Mouse (Mus musculus) erythroblast, embryonic 14.5 days (primary cell): Measurements from ENCODE around the gene Bend4. TPM values are rescaled to one million over a fixed set of nuclear protein-coding genes. Genes with fewer than 3 reads are reported as not detected.

Experiments
- H3K27me3 ChIP-seq: 2 replicates; pipeline ENCODE4 v1.6.1; 2012; ENCODE audit warnings: inconsistent platforms; ENCODE audit not compliant: control insufficient read depth
- H3K36me3 ChIP-seq: 2 replicates; pipeline ENCODE4 v1.6.1; 2012; ENCODE audit warnings: mild to moderate bottlenecking, inconsistent platforms; ENCODE audit not compliant: control insufficient read depth
- H3K4me1 ChIP-seq: 2 replicates; pipeline ENCODE4 v1.6.1; 2012; ENCODE audit warnings: inconsistent platforms; ENCODE audit not compliant: control insufficient read depth
- H3K4me3 ChIP-seq: replicated peaks from 2 replicates; pipeline ENCODE3; 2012; ENCODE audit warnings: moderate library complexity, mild to moderate bottlenecking, inconsistent platforms
- H3K9me3 ChIP-seq: 2 replicates; pipeline ENCODE4 v1.6.1; 2012; ENCODE audit warnings: low read length, inconsistent platforms, mixed read lengths; ENCODE audit not compliant: control insufficient read depth
- GATA1 ChIP-seq: IDR thresholded peaks from 2 replicates; pipeline ENCODE4 v1.6.1; 2012; ENCODE audit warnings: low read length, inconsistent platforms, mixed read lengths
- TAL1 ChIP-seq: IDR thresholded peaks from 3 replicates; pipeline ENCODE4 v1.6.1; 2012; ENCODE audit warnings: low read length, inconsistent platforms, mixed read lengths
- polyA plus RNA-seq: library from polyadenylated mRNA; stranded (reverse); fragments of >175 nt; gene quantifications from 2 replicates; pipeline ENCODE4 v1.2.3, GENCODE M21; 2012

Bend4 gene
- polyA plus RNA-seq, 1 experiment: under 0.01 TPM

DNA sequence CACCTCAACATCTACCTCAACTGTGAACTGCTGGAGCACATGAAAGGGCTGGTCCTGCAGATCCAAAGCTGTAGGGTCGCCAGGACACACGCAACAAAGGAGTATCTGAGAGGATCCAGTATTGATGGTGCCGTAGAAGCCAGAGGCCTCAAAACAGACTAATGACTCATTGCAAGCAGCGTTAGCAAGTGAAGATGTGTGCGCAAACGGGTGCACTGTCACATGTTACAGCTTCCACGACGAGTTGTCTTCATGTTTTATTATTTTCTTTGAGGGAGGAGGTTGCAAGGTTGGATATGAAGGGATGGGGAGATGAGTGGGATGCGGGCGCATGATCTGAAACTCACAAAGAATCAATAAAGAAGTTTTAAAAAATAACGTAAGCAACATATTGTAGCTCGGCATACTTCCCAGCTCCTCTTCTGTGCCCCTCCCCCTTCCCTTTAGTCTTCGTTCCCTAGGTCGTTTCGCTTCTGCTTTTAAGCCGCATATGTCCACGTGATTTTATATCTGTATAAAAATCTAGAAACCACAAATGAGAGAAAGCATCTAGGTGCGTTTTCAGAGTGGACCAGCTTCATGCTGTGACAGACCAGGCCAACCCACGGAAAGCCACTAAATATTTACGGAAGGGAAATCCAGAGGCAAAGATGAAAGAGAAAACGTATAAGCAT is 22.0 kb upstream of the Bend4 start:
- Histone ChIP-seq H3K4me3 (no peak overlapping the region), H3K36me3 (no peaks in the 10 kb centered on the region), H3K27me3 (no peaks in the 10 kb centered on the region), H3K9me3 (no peaks in the 10 kb centered on the region), H3K4me1 (no peaks in the 10 kb centered on the region)
- TF ChIP-seq GATA1 (no peak), TAL1 (no peak)

DNA sequence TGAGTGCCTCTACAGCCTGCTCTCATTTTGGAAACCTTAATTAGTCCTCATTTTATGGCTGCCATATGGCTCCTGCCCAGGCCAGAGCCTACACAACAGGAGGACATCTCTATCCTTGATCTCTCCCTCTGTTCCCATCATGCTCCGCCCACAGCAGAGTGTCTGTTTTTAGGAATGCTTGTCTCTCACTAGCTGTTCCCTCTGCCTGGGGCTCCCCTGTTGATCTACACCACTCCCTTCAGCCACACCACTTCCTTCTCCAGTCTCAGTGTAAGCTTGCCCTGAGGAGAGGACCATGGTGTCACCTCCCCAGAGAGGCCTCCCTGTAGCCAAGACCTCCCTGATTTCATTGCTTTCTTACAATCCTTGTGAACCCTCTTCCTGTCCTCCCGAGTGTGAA is 18.4 kb upstream of the Bend4 start:
- H3K36me3 ChIP-seq: no peaks in the 10 kb centered on the region
- H3K9me3 ChIP-seq: no peaks in the 10 kb centered on the region
- peaks cover 3% of the 10 kb centered on the region; the same call in 1 of the 2 replicates for H3K27me3 ChIP-seq
- no peaks in the 10 kb centered on the region for H3K4me1 ChIP-seq
- H3K4me3 ChIP-seq: no peak overlapping the region
- TF ChIP-seq GATA1 (no peak), TAL1 (no peak)

DNA sequence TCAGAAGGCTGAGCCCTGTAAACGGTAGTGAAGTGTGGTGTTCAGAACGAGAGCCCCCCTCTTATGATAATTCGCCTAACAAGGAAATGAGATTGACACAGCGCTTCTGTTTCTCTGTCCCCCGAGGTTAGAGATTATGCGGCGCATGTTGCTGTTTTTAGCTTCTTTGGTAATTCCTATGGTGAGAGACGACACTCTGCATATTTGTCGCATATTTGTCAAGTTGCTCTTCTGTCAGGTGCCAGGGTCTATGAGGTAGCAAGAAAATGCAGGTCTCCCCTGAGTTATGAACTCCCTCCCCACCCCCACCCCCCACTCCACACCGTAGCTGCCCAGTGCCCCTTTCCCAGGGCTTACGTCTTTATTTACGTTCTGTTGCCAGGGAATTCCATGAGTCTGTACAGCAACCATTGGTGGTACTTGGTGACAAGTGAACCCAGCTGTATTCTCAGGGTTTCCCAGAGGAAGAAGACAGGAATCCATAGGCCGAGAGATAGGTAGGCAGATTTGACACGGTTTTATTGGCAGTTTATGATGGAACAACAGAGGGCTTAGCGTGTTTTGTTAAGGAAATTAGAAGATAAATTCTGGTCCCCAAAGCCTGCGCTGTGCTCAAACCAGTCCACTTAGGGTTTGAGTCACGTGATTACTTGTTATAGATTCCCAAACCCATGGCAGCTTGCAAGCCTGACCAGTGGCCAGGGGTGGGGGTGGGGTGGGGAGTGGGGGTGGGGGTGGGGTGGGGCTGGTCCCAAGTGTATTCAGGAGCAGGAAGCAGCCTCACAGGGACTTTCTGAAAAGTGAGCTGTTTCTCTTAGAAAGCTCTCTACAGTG is 16.3 kb upstream of the Bend4 start:
- peaks cover 3% of the 10 kb centered on the region; the same call in 1 of the 2 replicates for H3K27me3 ChIP-seq
- H3K4me3 ChIP-seq: no peak overlapping the region
- no peaks in the 10 kb centered on the region for H3K4me1 ChIP-seq
- H3K9me3 ChIP-seq: no peaks in the 10 kb centered on the region
- H3K36me3 ChIP-seq: no peaks in the 10 kb centered on the region
- TF ChIP-seq TAL1: no peak

DNA sequence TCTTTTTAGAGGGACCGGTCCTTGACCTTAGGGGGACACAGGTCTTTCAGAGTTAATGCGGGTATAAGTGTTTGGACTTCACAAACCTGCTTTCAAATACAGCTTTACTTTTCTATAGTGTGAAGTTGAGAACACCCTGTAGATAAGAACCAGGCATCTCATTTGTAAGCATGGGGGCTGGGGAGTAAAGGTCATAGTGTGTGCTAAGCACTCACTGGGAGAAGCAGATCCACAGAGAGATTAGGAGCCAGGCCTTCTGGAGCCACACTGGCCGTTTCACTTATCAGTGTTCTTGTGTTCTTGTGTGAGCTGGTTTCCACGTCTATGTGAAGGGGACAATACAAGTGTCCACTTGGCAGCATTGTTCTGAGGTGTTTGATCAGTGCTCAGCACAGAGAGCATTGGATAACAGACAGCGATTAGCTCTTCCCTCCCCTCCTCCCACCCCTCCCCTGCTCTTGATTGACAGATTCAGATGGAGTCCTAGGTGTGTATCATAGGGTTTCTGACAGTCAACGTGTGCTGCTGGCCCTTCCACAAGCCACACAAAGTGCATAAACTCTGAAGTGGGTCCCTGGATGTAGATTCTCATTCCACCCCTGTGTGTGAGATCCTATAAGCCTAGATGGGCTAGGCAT is 14.8 kb upstream of the Bend4 start:
- Histone ChIP-seq H3K36me3 (no peaks in the 10 kb centered on the region), H3K27me3 (peaks cover 3% of the 10 kb centered on the region; the same call in 1 of the 2 replicates), H3K9me3 (no peaks in the 10 kb centered on the region), H3K4me1 (no peaks in the 10 kb centered on the region), H3K4me3 (no peak overlapping the region)
- no peak for TF ChIP-seq TAL1
- no peak for TF ChIP-seq GATA1

DNA sequence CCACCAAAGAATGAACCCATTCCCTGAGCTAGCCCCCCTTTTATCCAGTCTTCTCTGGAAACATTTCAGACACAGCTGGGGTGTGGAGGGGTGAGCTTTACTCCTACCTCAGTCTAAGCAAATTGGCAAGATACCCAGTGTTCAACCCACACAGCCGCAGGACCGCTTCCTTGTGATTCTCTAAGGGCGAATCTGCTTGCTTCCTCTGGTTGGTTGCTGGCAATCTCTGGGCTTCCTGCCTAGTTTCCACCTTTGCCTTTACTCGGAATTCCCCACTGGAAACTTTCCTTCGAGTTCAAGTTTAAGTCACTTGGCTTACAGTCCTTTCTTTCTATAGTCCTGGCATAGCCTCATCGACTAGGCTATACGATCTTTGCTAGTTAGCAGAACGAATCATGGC is 12.5 kb upstream of the Bend4 start:
- Histone ChIP-seq H3K9me3 (no peaks in the 10 kb centered on the region), H3K36me3 (no peaks in the 10 kb centered on the region), H3K27me3 (peaks cover 3% of the 10 kb centered on the region; the same call in 1 of the 2 replicates), H3K4me3 (no peak overlapping the region), H3K4me1 (no peaks in the 10 kb centered on the region)
- no peak for TF ChIP-seq TAL1
- no peak for TF ChIP-seq GATA1

DNA sequence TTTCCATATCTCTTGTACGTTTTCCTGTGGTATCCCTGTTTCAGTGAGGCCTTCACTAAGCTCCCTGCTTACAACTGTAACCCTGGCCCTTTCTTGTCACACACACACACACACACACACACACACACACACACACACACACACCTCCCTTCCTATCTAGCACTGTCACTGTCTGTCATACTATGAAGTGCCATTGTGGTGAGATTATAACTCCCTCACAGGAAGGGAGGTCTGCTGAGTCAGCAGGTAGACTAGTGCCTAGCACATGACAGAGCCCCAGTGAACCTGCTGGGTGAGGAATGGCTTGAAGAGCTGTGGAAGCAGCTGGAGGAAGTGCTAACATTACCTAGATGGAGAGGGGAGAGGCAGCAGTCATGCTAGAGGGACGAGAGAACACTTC is 9.3 kb upstream of the Bend4 start:
- Histone ChIP-seq H3K4me1 (no peaks in the 10 kb centered on the region; the same call in 1 of the 2 replicates), H3K36me3 (no peaks in the 10 kb centered on the region), H3K9me3 (no peaks in the 10 kb centered on the region), H3K4me3 (no peak overlapping the region), H3K27me3 (no peaks in the 10 kb centered on the region)
- no peak for TF ChIP-seq GATA1
- TF ChIP-seq TAL1: no peak

DNA sequence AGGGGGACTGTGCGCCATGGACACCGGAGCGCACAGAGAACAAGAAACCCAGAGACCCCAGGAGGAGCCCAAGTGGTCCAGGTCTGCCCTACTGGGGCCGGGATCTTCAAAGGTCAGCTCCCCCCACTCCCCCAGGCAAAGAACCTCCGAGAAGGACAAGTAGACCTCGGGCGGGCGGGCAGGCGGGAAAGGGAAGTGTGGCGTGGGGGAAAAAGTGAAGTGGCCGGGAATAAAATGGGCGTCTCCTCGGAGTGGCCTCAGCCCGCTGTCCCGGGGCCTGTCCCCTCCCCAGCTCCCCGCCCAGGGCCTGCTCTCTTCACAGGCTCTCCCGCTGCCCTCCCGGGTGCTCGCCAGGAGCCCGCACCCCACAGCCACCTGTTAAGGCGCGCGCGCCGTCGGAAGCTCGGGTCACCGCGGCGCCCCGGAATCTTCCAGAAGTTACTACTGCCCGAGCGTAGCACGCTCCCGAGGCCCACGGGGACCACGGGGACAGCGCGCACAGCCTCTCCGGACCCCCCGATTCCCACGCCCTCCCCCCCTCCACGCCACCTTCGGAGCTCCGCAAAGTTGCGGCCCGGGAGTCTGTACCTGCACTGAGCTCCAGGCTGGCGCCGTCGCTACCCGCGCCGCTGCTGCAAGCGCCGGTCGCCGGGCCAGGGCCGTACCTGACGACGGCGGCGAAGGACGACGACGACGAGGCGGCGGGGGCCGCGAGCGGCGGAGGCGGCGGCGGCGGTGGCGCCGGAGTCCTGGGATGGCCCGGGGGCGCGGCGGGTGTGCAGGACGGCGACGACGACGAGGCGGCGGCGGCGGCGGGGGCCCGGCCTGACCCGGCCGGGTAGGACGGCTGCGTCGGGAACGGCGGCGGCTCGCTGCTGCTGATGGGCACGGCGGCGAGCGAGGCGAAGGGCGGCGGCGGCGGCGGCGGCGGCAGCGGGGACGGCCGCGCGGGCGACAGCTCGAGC is 1.4 kb downstream of the Bend4 start:
- Histone ChIP-seq H3K4me3 (peak overlapping the region; percentile 57), H3K4me1 (peaks cover 8% of the 10 kb centered on the region), H3K9me3 (no peaks in the 10 kb centered on the region; the same call in 1 of the 2 replicates), H3K27me3 (peaks cover 59% of the 10 kb centered on the region), H3K36me3 (no peaks in the 10 kb centered on the region)
- TF ChIP-seq GATA1 (no peak), TAL1 (no peak)

DNA sequence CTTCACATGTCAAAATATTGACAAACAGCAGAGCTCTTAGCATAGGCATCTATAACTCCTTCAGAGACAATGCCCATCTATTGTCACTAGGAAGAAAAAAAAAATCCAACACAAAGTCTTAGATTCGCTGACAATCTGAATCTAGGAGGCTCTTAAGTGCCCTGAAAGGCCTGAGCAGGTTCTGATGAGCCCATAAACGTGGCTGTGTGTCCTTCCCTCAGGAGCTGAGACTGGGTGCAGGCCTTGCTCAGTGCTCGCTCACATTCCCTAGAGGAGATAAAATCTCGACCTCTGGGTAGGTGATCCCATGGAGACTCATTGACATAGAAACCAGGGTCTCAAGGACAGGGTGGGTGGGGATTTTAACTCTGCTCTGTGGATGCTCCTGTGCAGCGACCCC is 2.1 kb downstream of the Bend4 start:
- Histone ChIP-seq H3K4me1 (peaks cover 8% of the 10 kb centered on the region), H3K4me3 (no peak overlapping the region), H3K27me3 (peaks cover 59% of the 10 kb centered on the region), H3K9me3 (no peaks in the 10 kb centered on the region; the same call in 1 of the 2 replicates), H3K36me3 (no peaks in the 10 kb centered on the region)
- TF ChIP-seq GATA1 (no peak), TAL1 (no peak)
